In genomic region chr19:32179978-32180413, GRCm38 (mm10) we compare ENCODE assay signal across 8 mouse cellular contexts.
DNase-seq lines count a peak whose midpoint lies in the region; ATAC-seq and TF ChIP-seq lines count a peak whose summit lies in the region.

No protein-coding gene starts in this region.

- no peaks in the 10 kb centered on the region for H3K9me3 ChIP-seq in kidney, postnatal 0 days (replicated peaks; ENCODE audit: low read length)

- no peaks in the 10 kb centered on the region for H3K36me3 ChIP-seq in kidney, postnatal 0 days (ENCODE audit: insufficient read depth, low read length)

- in situ Hi-C loops in Patski (cut with MboI; ENCODE audit: low pct_unique_long_range_greater_than_20kb) = loop anchor here (5.0 kb wide), 1 partner anchor 142 kb away; no protein-coding TSS in a partner anchor

- H3K27me3 ChIP-seq in Patski = no peaks in the 10 kb centered on the region
- no peaks in the 10 kb centered on the region for H3K27me3 ChIP-seq in kidney, postnatal 0 days (ENCODE audit: insufficient read depth, low read length)

- no peak overlapping the region for H3K4me3 ChIP-seq in kidney, postnatal 0 days (replicated peaks; ENCODE audit: low read depth, low read length)

- H3K4me2 ChIP-seq in kidney, postnatal 0 days (ENCODE audit: low read length) = peak overlapping the region; percentile 41

- no peak overlapping the region for H3K9ac ChIP-seq in kidney, postnatal 0 days (ENCODE audit: low read depth, low read length)

- TF ChIP-seq CTCF in Patski (IDR thresholded peaks at IDR 0.05) = no peak
- TF ChIP-seq CTCF in kidney, postnatal 0 days (IDR thresholded peaks at IDR 0.05; ENCODE audit: low read depth) = no peak

- peak; percentile 64 for ATAC-seq in Patski
- peak; percentile 88 for ATAC-seq in erythroid progenitor cell, adult 5-6 weeks (replicated peaks; ENCODE audit: low FRiP score, poor library complexity, severe bottlenecking)
- peak; percentile 85 for ATAC-seq in kidney, postnatal 0 days (replicated peaks; ENCODE audit: low FRiP score, low read depth)

- CTCF ChIA-PET in Patski (lab: Charles Lee) = interaction anchor here (0.9 to 4.0 kb wide), 6 partner anchors 9 to 210 kb away, joined by 3 to 22 read pairs (median 7); partner anchors contain the start of gene Sgms1

- 15% methylated on average over 5 of the region's 5 CpGs for WGBS in kidney, postnatal 0 days

- H3K27ac ChIP-seq in kidney, postnatal 0 days = peak overlapping the region; percentile 85

- POLR2A ChIA-PET in Patski (lab: Charles Lee) = interaction anchor here (1.3 kb wide), 1 partner anchor 12 kb away, joined by 3 read pairs; no protein-coding TSS in a partner anchor

- peaks cover 37% of the 10 kb centered on the region for H3K4me1 ChIP-seq in kidney, postnatal 0 days (replicated peaks; ENCODE audit: insufficient read depth, low read length)

- DNase-seq in Patski (ENCODE audit: low read depth, low spot score) = no peak
- DNase-seq in kidney, postnatal 0 days (ENCODE audit: low spot score) = peak; percentile 56
- peak; percentile 42 to 49 for DNase-seq in lung, postnatal 4 days
- no peak for DNase-seq in cerebellum, adult 9-11 months
- no peak for DNase-seq in layer of hippocampus, postnatal 36 days
- no peak for DNase-seq in gastrocnemius, postnatal 25 days
- DNase-seq in cerebellum, adult 11 months = no peak

Comparison
In these comparisons a context has a peak if more than half of its experiments do, and no peak if none do; other contexts are left out.
1. DNase-seq: peak in kidney, postnatal 0 days (single experiment) and lung, postnatal 4 days (2 of 2); none in Patski (single experiment), cerebellum, adult 9-11 months (single experiment), layer of hippocampus, postnatal 36 days (0 of 2), gastrocnemius, postnatal 25 days (single experiment) and cerebellum, adult 11 months (single experiment).
2. Peak in every context shown above with its lines, with median percentiles within 50 percentile points of each other: ATAC-seq.